Comparison of ENCODE assay signal across 8 mouse cellular contexts in the genomic region with DNA sequence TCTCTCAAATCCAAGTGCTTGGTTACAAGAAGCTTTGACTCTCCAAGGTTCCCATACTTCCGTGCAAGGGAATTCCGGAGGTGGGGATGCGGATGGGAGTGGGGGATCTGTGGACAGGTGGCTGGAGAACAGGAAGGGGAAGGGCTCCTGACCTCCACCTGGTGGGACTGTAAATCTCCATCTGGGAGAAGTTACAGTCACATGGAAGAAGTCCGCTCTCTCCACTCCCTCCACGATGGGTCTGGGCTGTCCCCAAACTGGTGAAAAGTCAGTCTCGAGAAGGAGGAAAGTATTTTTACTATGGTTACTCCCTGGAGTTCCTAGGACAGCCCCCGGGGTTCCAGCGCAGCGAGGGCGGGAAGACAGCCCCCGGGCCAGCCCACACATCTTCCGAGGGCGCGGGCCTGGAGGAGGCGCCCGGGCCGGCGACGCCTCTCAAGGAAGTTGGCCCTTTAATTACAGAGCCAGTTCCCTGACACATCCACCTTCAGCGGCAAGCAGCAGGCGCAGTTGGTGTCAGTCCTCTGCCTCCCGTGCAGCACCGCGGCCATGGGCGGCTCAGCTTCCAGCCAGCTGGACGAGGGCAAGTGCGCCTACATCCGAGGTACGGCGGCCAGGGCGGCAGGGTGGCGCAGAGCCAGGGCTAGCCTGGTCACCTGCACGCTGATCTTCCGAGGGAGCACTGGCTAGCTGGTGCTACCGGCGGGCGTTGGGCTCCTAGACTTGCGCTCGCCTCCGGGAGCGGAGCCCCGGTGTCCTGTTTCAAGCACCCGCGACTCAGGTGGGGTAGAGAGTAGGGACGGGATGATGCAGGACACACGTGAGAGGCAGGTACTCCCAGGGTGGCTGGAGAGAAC. TPM values are rescaled to one million over a fixed set of nuclear protein-coding genes. Genes with fewer than 3 reads are reported as not detected.
DNase-seq lines count a peak whose midpoint lies in the region; ATAC-seq and TF ChIP-seq lines count a peak whose summit lies in the region.

A gene (plus strand): TSS at position 206 of the 857 bp plus-strand sequence.

- peak within 1 kb of the TSS; percentile 39 for H3K9ac ChIP-seq in forebrain, embryonic 15.5 days (replicated peaks)

- H3K4me2 ChIP-seq in forebrain, embryonic 15.5 days (replicated peaks) = peak within 1 kb of the TSS; percentile 65

- no peak within 1 kb of the TSS for H3K27ac ChIP-seq in forebrain, embryonic 15.5 days (replicated peaks)

- H3K4me3 ChIP-seq in E14TG2a.4 (replicated peaks; ENCODE audit: low read length) = peak within 1 kb of the TSS; percentile 84
- peak within 1 kb of the TSS; percentile 38 for H3K4me3 ChIP-seq in forebrain, embryonic 15.5 days

- H3K9me3 ChIP-seq in E14TG2a.4 (ENCODE audit: low read length) = no peaks in the 10 kb centered on the region
- H3K9me3 ChIP-seq in forebrain, embryonic 15.5 days = no peaks in the 10 kb centered on the region

- peak; percentile 21 to 26 for DNase-seq in adrenal gland, postnatal 4 days (ENCODE audit: low spot score in 2 of 2)
- DNase-seq in left cerebral cortex, postnatal 36 days (ENCODE audit: low spot score in 2 of 2) = peak; percentile 11 to 18
- peak; percentile 66 for DNase-seq in skeletal muscle tissue, adult 2 months (ENCODE audit: low read depth, low spot score)
- no peak for DNase-seq in layer of hippocampus, adult 11-12 months (ENCODE audit: low spot score)

- H3K4me1 ChIP-seq in E14TG2a.4 (replicated peaks; ENCODE audit: low read depth, low read length) = peaks cover 40% of the 10 kb centered on the region
- H3K4me1 ChIP-seq in forebrain, embryonic 15.5 days = peaks cover 7% of the 10 kb centered on the region

- no peak for TF ChIP-seq CTCF in E14TG2a.4 (conservative IDR thresholded peaks at IDR 0.05; ENCODE audit: low read length)

- no peaks in the 10 kb centered on the region for H3K36me3 ChIP-seq in E14TG2a.4 (ENCODE audit: insufficient read depth, low read length)
- no peaks in the 10 kb centered on the region for H3K36me3 ChIP-seq in forebrain, embryonic 15.5 days

- 6% methylated on average over 46 of the region's 46 CpGs for WGBS in forebrain, embryonic 15.5 days

- peak; percentile 32; the same call in 1 of the 2 replicates for ATAC-seq in forebrain, embryonic 15.5 days (replicated peaks)
- ATAC-seq in hematopoietic stem cell, adult 5-6 weeks (replicated peaks in 1 of 2; ENCODE audit: insufficient read depth in 1 of 2, low FRiP score in 2 of 2, low TSS enrichment in 1 of 2, low read depth in 1 of 2, poor library complexity in 2 of 2, severe bottlenecking in 2 of 2) = peak; percentile 79
- peak; percentile 72 for ATAC-seq in megakaryocyte progenitor cell, adult 5-6 weeks (replicated peaks; ENCODE audit: poor library complexity)

- H3K27me3 ChIP-seq in E14TG2a.4 (ENCODE audit: insufficient read depth, low read length) = peaks cover 30% of the 10 kb centered on the region
- H3K27me3 ChIP-seq in forebrain, embryonic 15.5 days = peaks cover 27% of the 10 kb centered on the region

- intact Hi-C loops in left cerebral cortex, postnatal 36 days (cut with DNase I) = no loop called here

RNA-seq across cellular contexts. Expression of the gene that starts here (rescaled TPM):
- total RNA-seq in adrenal gland, postnatal 4 days (2021) = 10 to 100 TPM; 69.0 to 77.2 TPM
- polyA plus RNA-seq in forebrain, embryonic 15.5 days (2015; fragmentation: Nextera tagmentation; extraction: Ambion mirVana) = 0.41 and 2.2 TPM in 2 replicates
- total RNA-seq in hematopoietic stem cell, adult 5-6 weeks (2017) = 17.7 and 39.0 TPM in 2 replicates
- 1 to 10 TPM; 2.5 to 2.8 TPM for total RNA-seq in left cerebral cortex, postnatal 36 days (2021)
- 4.9 and 7.1 TPM in 2 replicates for total RNA-seq in megakaryocyte progenitor cell, adult 5-6 weeks (2015)
- total RNA-seq in megakaryocyte progenitor cell, adult 5-6 weeks (2017) = 8.0 and 8.9 TPM in 2 replicates
